Mouse (Mus musculus): Measurements from ENCODE around the gene Agtr1b. TPM values are rescaled to one million over a fixed set of nuclear protein-coding genes. Genes with fewer than 3 reads are reported as not detected.

The Agtr1b gene
- polyA plus RNA-seq, 1 experiment from 2014 or later: not detected

DNA sequence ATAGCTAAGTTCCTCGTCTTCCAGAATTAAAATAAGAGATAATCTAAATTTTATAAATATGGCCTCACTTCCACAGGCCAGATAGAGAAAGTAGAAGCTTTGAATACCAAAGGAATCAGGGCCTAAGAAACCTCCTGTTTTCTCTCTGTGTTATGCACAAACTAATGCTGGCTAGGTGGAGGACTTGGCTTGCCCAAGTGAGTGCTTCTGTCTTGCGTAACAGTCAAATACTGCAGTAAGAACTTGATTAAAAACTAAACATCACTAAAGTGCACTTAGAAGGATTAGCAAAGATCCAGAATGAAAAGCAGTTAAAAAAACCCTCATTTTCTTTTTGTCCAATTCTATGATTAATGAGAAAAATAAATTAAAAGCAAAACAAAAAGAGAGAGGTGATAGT is 78.2 kb downstream of the Agtr1b start:
- Histone ChIP-seq H3K9me3 (replicated peaks) (no peaks in the 10 kb centered on the region), H3K4me1 (no peaks in the 10 kb centered on the region), H3K4me3 (no peak overlapping the region), H3K36me3 (no peaks in the 10 kb centered on the region), H3K27me3 (ENCODE audit: low read depth, poor library complexity, severe bottlenecking) (no peaks in the 10 kb centered on the region), H3K27ac (no peak overlapping the region)
- no peak for DNase-seq (ENCODE audit: low spot score)
- WGBS: 88% methylated on average over 2 of the region's 2 CpGs

DNA sequence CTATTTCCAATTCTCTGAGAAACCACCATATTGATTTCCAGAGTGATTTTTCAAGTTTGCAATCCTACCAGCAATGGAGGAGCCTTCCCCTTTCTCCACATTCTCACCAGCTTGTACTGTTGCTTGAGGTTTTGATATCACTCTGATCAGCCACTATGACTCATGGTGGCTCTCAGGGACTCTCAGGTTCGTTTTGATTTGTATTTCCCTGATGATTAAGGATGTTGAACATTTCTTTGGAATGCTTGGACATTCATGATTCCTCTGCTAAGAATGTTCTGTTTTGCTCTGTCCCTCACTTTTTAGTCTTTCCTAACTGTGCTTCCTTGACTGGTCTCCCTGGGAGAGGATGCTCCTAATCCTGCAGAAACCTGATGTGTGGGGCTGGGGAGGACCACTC is 85.2 kb downstream of the Agtr1b start:
- H3K4me1 ChIP-seq: no peaks in the 10 kb centered on the region
- no peaks in the 10 kb centered on the region for H3K27me3 ChIP-seq (ENCODE audit: low read depth, poor library complexity, severe bottlenecking)
- no peak overlapping the region for H3K27ac ChIP-seq
- DNase-seq (ENCODE audit: low spot score): no peak
- no peaks in the 10 kb centered on the region for H3K9me3 ChIP-seq (replicated peaks)
- 68% methylated on average over 1 of the region's 1 CpGs for WGBS
- H3K4me3 ChIP-seq: no peak overlapping the region
- no peaks in the 10 kb centered on the region for H3K36me3 ChIP-seq

DNA sequence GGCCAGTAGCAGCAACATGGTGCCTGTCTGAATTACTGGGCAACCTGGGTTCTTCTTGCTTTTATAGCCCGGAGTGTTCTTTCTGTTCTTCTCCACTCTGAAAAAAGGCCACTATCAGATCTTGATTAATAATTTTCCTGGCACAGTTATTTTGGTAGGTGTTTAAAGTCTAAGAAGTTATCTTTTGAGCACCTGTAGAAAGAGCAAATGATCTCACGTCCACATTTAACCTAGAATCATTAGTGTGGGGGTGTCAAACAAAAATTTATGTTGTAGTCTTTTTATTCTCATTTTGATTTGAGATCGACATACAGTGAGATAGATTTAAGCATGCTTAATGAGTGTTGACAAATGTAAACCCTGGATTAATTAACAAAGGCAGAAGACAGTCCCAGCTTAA is 91.3 kb downstream of the Agtr1b start, which contains the start of gene Cpb1:
Cpb1 (minus strand) TSS at position 101 of the 400 bp plus-strand sequence.
- Histone ChIP-seq H3K27me3 (ENCODE audit: low read depth, poor library complexity, severe bottlenecking) (no peaks in the 10 kb centered on the region), H3K4me3 (no peak within 1 kb of the TSS), H3K27ac (no peak within 1 kb of the TSS), H3K36me3 (no peaks in the 10 kb centered on the region), H3K4me1 (0 out of 2 replicates have a peak, but pooled peaks cover 5% of the 10 kb centered on the region), H3K9me3 (replicated peaks) (no peaks in the 10 kb centered on the region)
- no peak for DNase-seq (ENCODE audit: low spot score)
- 87% methylated on average over 3 of the region's 3 CpGs for WGBS

Other genes starting within 250 kb of the Agtr1b start
- gene Gyg, start 211.9 kb downstream of the Agtr1b start, polyA plus RNA-seq (2016; fragmentation: Nextera tagmentation; extraction: Ambion mirVana): 43.1 and 44.2 TPM in 2 replicates
- gene Cpa3, start 125.0 kb downstream of the Agtr1b start, polyA plus RNA-seq (2016; fragmentation: Nextera tagmentation; extraction: Ambion mirVana): not detected in 2 replicates
- not detected in 2 replicates for gene Cpb1, start 91.4 kb downstream of the Agtr1b start, polyA plus RNA-seq (2016; fragmentation: Nextera tagmentation; extraction: Ambion mirVana)